Mouse (Mus musculus) fibroblast of lung, adult 2 months (primary cell): ENCODE data around the gene E4f1.
A peak's percentile ranks its signal among the peaks of the same experiment; 100 is the strongest.

Experiments used
- DNase-seq: peaks from one replicate; pipeline ENCODE4 v3.0.0-alpha.2; 2011; ENCODE audit warnings: low read depth

Gene E4f1

GRCm38 (mm10) chr17:24469910-24470602 is at the start of gene E4f1, which contains the start of gene Pgp:
E4f1 (minus strand) TSS chr17:24470313.
Pgp (plus strand) TSS chr17:24470392.
- peak; percentile 96 for DNase-seq

- no peak for DNase-seq
Measured at GRCm38 (mm10) chr17:24514270-24515257, 44.5 kb upstream of the E4f1 start.

GRCm38 (mm10) chr17:24513609-24514008 is 43.5 kb upstream of the E4f1 start:
- no peak for DNase-seq

- DNase-seq = no peak
Measured at GRCm38 (mm10) chr17:24507806-24508460, 37.8 kb upstream of the E4f1 start.

GRCm38 (mm10) chr17:24507129-24507664 is 37.1 kb upstream of the E4f1 start:
- DNase-seq = no peak

GRCm38 (mm10) chr17:24506332-24507070 is 36.4 kb upstream of the E4f1 start:
- no peak for DNase-seq

- no peak for DNase-seq
Measured at GRCm38 (mm10) chr17:24505286-24505955, 35.3 kb upstream of the E4f1 start.

- no peak for DNase-seq
Measured at GRCm38 (mm10) chr17:24504085-24504484, 34.0 kb upstream of the E4f1 start.

GRCm38 (mm10) chr17:24502208-24502607 is 32.1 kb upstream of the E4f1 start:
- DNase-seq = no peak

- no peak for DNase-seq
Measured at GRCm38 (mm10) chr17:24496026-24496425, 25.9 kb upstream of the E4f1 start.

GRCm38 (mm10) chr17:24495443-24495842 is 25.3 kb upstream of the E4f1 start:
- DNase-seq = no peak

- no peak for DNase-seq
Measured at GRCm38 (mm10) chr17:24494627-24495335, 24.7 kb upstream of the E4f1 start.

- DNase-seq = no peak
Measured at GRCm38 (mm10) chr17:24490399-24490798, 20.3 kb upstream of the E4f1 start.

- DNase-seq = no peak
Measured at GRCm38 (mm10) chr17:24489265-24490030, 19.3 kb upstream of the E4f1 start.

GRCm38 (mm10) chr17:24488662-24489264 is 18.6 kb upstream of the E4f1 start:
- DNase-seq = no peak

- no peak for DNase-seq
Measured at GRCm38 (mm10) chr17:24488186-24488661, 18.1 kb upstream of the E4f1 start, which contains the start of gene Caskin1. Caskin1 (plus strand) TSS chr17:24488601.

- no peak for DNase-seq
Measured at GRCm38 (mm10) chr17:24485090-24485860, 15.2 kb upstream of the E4f1 start.

- no peak for DNase-seq
Measured at GRCm38 (mm10) chr17:24483495-24483894, 13.4 kb upstream of the E4f1 start.
